Mouse (Mus musculus) kidney, postnatal 0 days (tissue): Measurements from ENCODE around the gene Smcr8. TPM values are rescaled to one million over a fixed set of nuclear protein-coding genes. Genes with fewer than 3 reads are reported as not detected.

Experiments
- ATAC-seq: fragments of 200-750 bp; cut with Nextera tagmentation; replicated peaks from 2 replicates; pipeline ENCODE4 v1.8.0; 2017; ENCODE audit warnings: low read depth, moderate number of reproducible peaks, moderate TSS enrichment, moderate library complexity; ENCODE audit not compliant: low FRiP score
- DNase-seq: peaks from one replicate; pipeline ENCODE4 v3.0.0-alpha.2; 2016; ENCODE audit warnings: low spot score
- H3K27ac ChIP-seq: fragments of 300-500 bp; sonication (generic); 2 replicates; pipeline ENCODE4 v1.5.1; 2014; ENCODE audit warnings: mild to moderate bottlenecking
- H3K27me3 ChIP-seq: fragments of 300-500 bp; sonication (generic); 2 replicates; pipeline ENCODE4 v1.6.1; 2014; ENCODE audit warnings: low read length, mixed read lengths; ENCODE audit not compliant: insufficient read depth
- H3K36me3 ChIP-seq: fragments of 300-500 bp; sonication (generic); 2 replicates; pipeline ENCODE4 v1.6.1; 2014; ENCODE audit warnings: low read length, mixed read lengths; ENCODE audit not compliant: insufficient read depth
- H3K4me1 ChIP-seq: fragments of 300-500 bp; sonication (generic); replicated peaks from 2 replicates; pipeline ENCODE4 v1.6.1; 2014; ENCODE audit warnings: antibody characterized with exemption, low read length, mixed read lengths; ENCODE audit not compliant: insufficient read depth
- H3K4me2 ChIP-seq: fragments of 300-500 bp; sonication (generic); 2 replicates; pipeline ENCODE4 v1.6.1; 2014; ENCODE audit warnings: mild to moderate bottlenecking, low read length, moderate library complexity, mixed read lengths
- H3K4me3 ChIP-seq: fragments of 300-500 bp; sonication (generic); replicated peaks from 2 replicates; pipeline ENCODE4 v1.5.1; 2014; ENCODE audit warnings: low read depth, low read length
- H3K9ac ChIP-seq: fragments of 300-500 bp; sonication (generic); 2 replicates; pipeline ENCODE4 v1.6.1; 2014; ENCODE audit warnings: low read depth, low read length
- H3K9me3 ChIP-seq: fragments of 300-500 bp; sonication (generic); replicated peaks from 2 replicates; pipeline ENCODE4 v1.6.1; 2016; ENCODE audit warnings: low read length, inconsistent platforms, mixed read lengths
- CTCF ChIP-seq: IDR thresholded peaks from 2 replicates; pipeline ENCODE4 v1.5.1; 2016; ENCODE audit warnings: antibody characterized with exemption, low read depth, mild to moderate bottlenecking, moderate library complexity
- WGBS: fragments of 180-500 bp; shearing (Covaris S2); extraction: QIAGEN DNeasy Blood & Tissue Kit; methylation state at CpG from one replicate; pipeline ENCODE4 v1.1.7; 2014; 5-methylcytosine and 5-hydroxymethylcytosine counted together
- microRNA-seq: library from miRNA; unstranded; fragments of <30 nt; microRNA quantifications from one replicate; pipeline ENCODE4, GENCODE M21; 2016
- polyA plus RNA-seq: library from polyadenylated mRNA; unstranded; fragments of >200 nt; fragmentation: Nextera tagmentation; extraction: Ambion mirVana; gene quantifications from 2 replicates; pipeline ENCODE4 v1.2.1, GENCODE M21; 2015

Gene Smcr8
- polyA plus RNA-seq, 1 experiment from 2014 or later, result 4.0 TPM

GRCm38 (mm10) chr11:60827241-60827945, 50.1 kb downstream of the Smcr8 start:
- ATAC-seq (no peak), DNase-seq (no peak)
- TF ChIP-seq CTCF, result no peak
- Histone ChIP-seq H3K9ac (no peak overlapping the region), H3K4me3 (no peak overlapping the region), H3K9me3 (no peaks in the 10 kb centered on the region), H3K27ac (no peak overlapping the region), H3K27me3 (no peaks in the 10 kb centered on the region), H3K4me1 (no peaks in the 10 kb centered on the region), H3K36me3 (no peaks in the 10 kb centered on the region), H3K4me2 (no peak overlapping the region)
- WGBS, result 65% methylated on average over 4 of the region's 4 CpGs

- Histone ChIP-seq H3K4me2 (no peak overlapping the region), H3K36me3 (no peaks in the 10 kb centered on the region), H3K9me3 (no peaks in the 10 kb centered on the region), H3K4me3 (no peak overlapping the region), H3K9ac (no peak overlapping the region), H3K27me3 (no peaks in the 10 kb centered on the region), H3K4me1 (no peaks in the 10 kb centered on the region), H3K27ac (no peak overlapping the region)
- WGBS, result 23% methylated on average over 2 of the region's 2 CpGs
- peak; percentile 61 for DNase-seq
- TF ChIP-seq CTCF, result peak; percentile 64; the same call in 1 of the 2 replicates
- no peak for ATAC-seq
Measured at GRCm38 (mm10) chr11:60828903-60829302, 51.6 kb downstream of the Smcr8 start.

- Histone ChIP-seq H3K4me2 (peak within 1 kb of the TSS; percentile 83), H3K4me1 (no peaks in the 10 kb centered on the region), H3K9ac (peak within 1 kb of the TSS; percentile 62), H3K27me3 (no peaks in the 10 kb centered on the region), H3K27ac (peak within 1 kb of the TSS; percentile 54; the same call in 1 of the 2 replicates), H3K4me3 (peak within 1 kb of the TSS; percentile 61), H3K36me3 (no peaks in the 10 kb centered on the region), H3K9me3 (no peaks in the 10 kb centered on the region)
- peak; percentile 95 for ATAC-seq
- no peak for TF ChIP-seq CTCF
- WGBS, result 1% methylated on average over 34 of the region's 34 CpGs
- peak; percentile 98 for DNase-seq
Measured at GRCm38 (mm10) chr11:60830433-60831052, 53.2 kb downstream of the Smcr8 start, which contains the start of gene Dhrs7b. Dhrs7b (plus strand) TSS chr11:60830631.

DNA sequence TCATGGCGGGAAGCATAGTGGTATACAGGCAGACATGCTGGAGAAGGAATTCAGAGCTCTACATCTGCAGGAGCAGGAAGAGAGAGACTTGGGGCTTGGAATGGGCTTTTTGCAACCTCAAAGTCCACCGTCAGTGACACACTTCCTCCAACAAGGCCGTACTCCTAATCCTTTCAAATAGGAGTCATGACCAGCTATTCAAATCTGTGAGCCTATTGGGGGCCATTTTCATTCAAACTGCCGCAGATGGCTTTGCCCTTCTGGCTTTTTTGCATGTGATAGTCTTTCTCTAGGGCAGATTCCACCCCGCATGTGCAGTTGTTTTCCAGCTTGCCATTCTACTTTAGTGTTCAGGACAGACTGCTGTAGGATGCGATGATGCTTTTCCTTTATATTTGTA, 59.6 kb downstream of the Smcr8 start:
- H3K4me2 ChIP-seq, result no peak overlapping the region
- no peak for DNase-seq
- no peaks in the 10 kb centered on the region for H3K27me3 ChIP-seq
- H3K9ac ChIP-seq, result no peak overlapping the region
- no peaks in the 10 kb centered on the region for H3K36me3 ChIP-seq
- WGBS, result 98% methylated on average over 6 of the region's 6 CpGs
- TF ChIP-seq CTCF, result no peak
- no peaks in the 10 kb centered on the region for H3K9me3 ChIP-seq
- no peak overlapping the region for H3K27ac ChIP-seq
- no peaks in the 10 kb centered on the region for H3K4me1 ChIP-seq
- no peak for ATAC-seq
- no peak overlapping the region for H3K4me3 ChIP-seq

Small RNA genes lying within 50 kb of the gene (microRNA-seq; reads per million reads assigned to microRNA genes)
- gene Mir5100, result 0.60 reads per million

Other genes starting within 250 kb of the Smcr8 start
- 38.3 and 41.5 TPM in 2 replicates for gene Alkbh5, start 241.1 kb upstream of the Smcr8 start, polyA plus RNA-seq
- 26.4 and 31.0 TPM in 2 replicates for gene Llgl1, start 77.8 kb upstream of the Smcr8 start, polyA plus RNA-seq
- 53.4 and 56.8 TPM in 2 replicates for gene Flii, start 50.3 kb upstream of the Smcr8 start, polyA plus RNA-seq
- 14.1 and 14.5 TPM in 2 replicates for gene Mief2, start 49.1 kb upstream of the Smcr8 start, polyA plus RNA-seq
- gene Top3a, start 159 bp upstream of the Smcr8 start, polyA plus RNA-seq, result 8.2 and 10.2 TPM in 2 replicates
- gene Shmt1, start 34.2 kb downstream of the Smcr8 start, polyA plus RNA-seq, result 53.5 and 56.9 TPM in 2 replicates
- gene Dhrs7b, start 53.1 kb downstream of the Smcr8 start, polyA plus RNA-seq, result 34.8 and 36.4 TPM in 2 replicates
- 55.9 and 57.8 TPM in 2 replicates for gene Tmem11, start 101.7 kb downstream of the Smcr8 start, polyA plus RNA-seq
- gene Natd1, start 137.2 kb downstream of the Smcr8 start, polyA plus RNA-seq, result 20.7 and 21.1 TPM in 2 replicates
- 83.5 and 90.1 TPM in 2 replicates for gene Map2k3, start 154.5 kb downstream of the Smcr8 start, polyA plus RNA-seq
- gene Kcnj12, start 245.0 kb downstream of the Smcr8 start, polyA plus RNA-seq, result 0.17 and 0.24 TPM in 2 replicates